Mouse (Mus musculus): Measurements from ENCODE around the gene Rpl11. TPM values are rescaled to one million over a fixed set of nuclear protein-coding genes. Genes with fewer than 3 reads are reported as not detected.

Rpl11 gene
- total and polyA plus RNA-seq, 2 experiments from 2014 or later = 229 to 881 TPM

GRCm38 (mm10) chr4:136047626-136048025 is 5.6 kb downstream of the Rpl11 start:
- Histone ChIP-seq H3K9me3 (replicated peaks; ENCODE audit: control insufficient read depth, low read length) (no peaks in the 10 kb centered on the region), H3K36me3 (replicated peaks; ENCODE audit: control insufficient read depth, insufficient read depth, low read length) (peaks cover 46% of the 10 kb centered on the region), H3K4me1 (ENCODE audit: control insufficient read depth, insufficient read depth) (0 out of 2 replicates have a peak, but pooled peaks cover 11% of the 10 kb centered on the region), H3K4me2 (ENCODE audit: low read depth, low read length) (no peak overlapping the region), H3K9ac (replicated peaks; ENCODE audit: low read depth, low read length) (no peak overlapping the region), H3K27me3 (ENCODE audit: control insufficient read depth, insufficient read depth, low read length) (no peaks in the 10 kb centered on the region), H3K27ac (ENCODE audit: low read depth) (no peak overlapping the region), H3K4me3 (ENCODE audit: low read depth, low read length) (no peak overlapping the region)
- TF ChIP-seq CTCF (IDR thresholded peaks at IDR 0.05; ENCODE audit: low read depth) (no peak), EP300 (IDR thresholded peaks at IDR 0.05; ENCODE audit: low read depth) (no peak)
- no peak for ATAC-seq (ENCODE audit: insufficient read depth, low read depth)
- no peak for DNase-seq (ENCODE audit: low spot score)
- WGBS = 54% methylated on average over 4 of the region's 4 CpGs

GRCm38 (mm10) chr4:136046888-136047287 is 6.3 kb downstream of the Rpl11 start:
- Histone ChIP-seq H3K4me1 (ENCODE audit: control insufficient read depth, insufficient read depth) (0 out of 2 replicates have a peak, but pooled peaks cover 7% of the 10 kb centered on the region), H3K9ac (replicated peaks; ENCODE audit: low read depth, low read length) (no peak overlapping the region), H3K4me2 (ENCODE audit: low read depth, low read length) (no peak overlapping the region), H3K27ac (ENCODE audit: low read depth) (no peak overlapping the region), H3K4me3 (ENCODE audit: low read depth, low read length) (no peak overlapping the region), H3K27me3 (ENCODE audit: control insufficient read depth, insufficient read depth, low read length) (no peaks in the 10 kb centered on the region), H3K36me3 (replicated peaks; ENCODE audit: control insufficient read depth, insufficient read depth, low read length) (peaks cover 46% of the 10 kb centered on the region), H3K9me3 (replicated peaks; ENCODE audit: control insufficient read depth, low read length) (no peaks in the 10 kb centered on the region)
- no peak for DNase-seq (ENCODE audit: low spot score)
- WGBS = 82% methylated on average over 6 of the region's 6 CpGs
- TF ChIP-seq EP300 (IDR thresholded peaks at IDR 0.05; ENCODE audit: low read depth) = no peak
- TF ChIP-seq CTCF (IDR thresholded peaks at IDR 0.05; ENCODE audit: low read depth) = no peak
- no peak for ATAC-seq (ENCODE audit: insufficient read depth, low read depth)

- Histone ChIP-seq H3K9ac (replicated peaks; ENCODE audit: low read depth, low read length) (no peak overlapping the region), H3K9me3 (replicated peaks; ENCODE audit: control insufficient read depth, low read length) (no peaks in the 10 kb centered on the region), H3K4me1 (ENCODE audit: control insufficient read depth, insufficient read depth) (no peaks in the 10 kb centered on the region), H3K4me3 (ENCODE audit: low read depth, low read length) (no peak overlapping the region), H3K27ac (ENCODE audit: low read depth) (no peak overlapping the region), H3K27me3 (ENCODE audit: control insufficient read depth, insufficient read depth, low read length) (no peaks in the 10 kb centered on the region), H3K36me3 (replicated peaks; ENCODE audit: control insufficient read depth, insufficient read depth, low read length) (peaks cover 33% of the 10 kb centered on the region), H3K4me2 (ENCODE audit: low read depth, low read length) (no peak overlapping the region)
- no peak for ATAC-seq (ENCODE audit: insufficient read depth, low read depth)
- no peak for TF ChIP-seq EP300 (IDR thresholded peaks at IDR 0.05; ENCODE audit: low read depth)
- no peak for TF ChIP-seq CTCF (IDR thresholded peaks at IDR 0.05; ENCODE audit: low read depth)
- 79% methylated on average over 5 of the region's 5 CpGs for WGBS
- no peak for DNase-seq (ENCODE audit: low spot score)
Measured at GRCm38 (mm10) chr4:136045091-136045490, 8.1 kb downstream of the Rpl11 start.

GRCm38 (mm10) chr4:136043784-136044400 is 9.3 kb downstream of the Rpl11 start:
- Histone ChIP-seq H3K27ac (ENCODE audit: low read depth) (peak overlapping the region; percentile 55; the same call in 1 of the 2 replicates), H3K9ac (replicated peaks; ENCODE audit: low read depth, low read length) (no peak overlapping the region), H3K27me3 (ENCODE audit: control insufficient read depth, insufficient read depth, low read length) (no peaks in the 10 kb centered on the region), H3K4me2 (ENCODE audit: low read depth, low read length) (no peak overlapping the region), H3K9me3 (replicated peaks; ENCODE audit: control insufficient read depth, low read length) (no peaks in the 10 kb centered on the region), H3K36me3 (replicated peaks; ENCODE audit: control insufficient read depth, insufficient read depth, low read length) (peaks cover 21% of the 10 kb centered on the region), H3K4me3 (ENCODE audit: low read depth, low read length) (no peak overlapping the region), H3K4me1 (ENCODE audit: control insufficient read depth, insufficient read depth) (no peaks in the 10 kb centered on the region)
- DNase-seq (ENCODE audit: low spot score) (no peak), ATAC-seq (ENCODE audit: insufficient read depth, low read depth) (no peak)
- TF ChIP-seq EP300 (IDR thresholded peaks at IDR 0.05; ENCODE audit: low read depth) (no peak), CTCF (IDR thresholded peaks at IDR 0.05; ENCODE audit: low read depth) (no peak)
- WGBS = 89% methylated on average over 6 of the region's 6 CpGs

GRCm38 (mm10) chr4:136035078-136035477 is 18.1 kb downstream of the Rpl11 start:
- H3K9ac ChIP-seq (replicated peaks; ENCODE audit: low read depth, low read length) = no peak overlapping the region
- no peaks in the 10 kb centered on the region for H3K9me3 ChIP-seq (replicated peaks; ENCODE audit: control insufficient read depth, low read length)
- H3K4me2 ChIP-seq (ENCODE audit: low read depth, low read length) = no peak overlapping the region
- WGBS = 75% methylated on average over 4 of the region's 4 CpGs
- H3K4me1 ChIP-seq (ENCODE audit: control insufficient read depth, insufficient read depth) = no peaks in the 10 kb centered on the region
- H3K27me3 ChIP-seq (ENCODE audit: control insufficient read depth, insufficient read depth, low read length) = no peaks in the 10 kb centered on the region
- H3K36me3 ChIP-seq (replicated peaks; ENCODE audit: control insufficient read depth, insufficient read depth, low read length) = no peaks in the 10 kb centered on the region
- TF ChIP-seq EP300 (IDR thresholded peaks at IDR 0.05; ENCODE audit: low read depth) (no peak), CTCF (IDR thresholded peaks at IDR 0.05; ENCODE audit: low read depth) (no peak)
- DNase-seq (ENCODE audit: low spot score) (no peak), ATAC-seq (ENCODE audit: insufficient read depth, low read depth) (no peak)
- H3K4me3 ChIP-seq (ENCODE audit: low read depth, low read length) = no peak overlapping the region
- H3K27ac ChIP-seq (ENCODE audit: low read depth) = no peak overlapping the region

GRCm38 (mm10) chr4:136033231-136033630 is 20.0 kb downstream of the Rpl11 start:
- DNase-seq (ENCODE audit: low spot score) = no peak
- WGBS = 77% methylated on average over 1 of the region's 1 CpGs
- Histone ChIP-seq H3K27me3 (ENCODE audit: control insufficient read depth, insufficient read depth, low read length) (no peaks in the 10 kb centered on the region), H3K9ac (replicated peaks; ENCODE audit: low read depth, low read length) (no peak overlapping the region), H3K36me3 (replicated peaks; ENCODE audit: control insufficient read depth, insufficient read depth, low read length) (no peaks in the 10 kb centered on the region), H3K4me2 (ENCODE audit: low read depth, low read length) (no peak overlapping the region), H3K4me3 (ENCODE audit: low read depth, low read length) (no peak overlapping the region), H3K27ac (ENCODE audit: low read depth) (no peak overlapping the region), H3K4me1 (ENCODE audit: control insufficient read depth, insufficient read depth) (no peaks in the 10 kb centered on the region), H3K9me3 (replicated peaks; ENCODE audit: control insufficient read depth, low read length) (no peaks in the 10 kb centered on the region)
- TF ChIP-seq EP300 (IDR thresholded peaks at IDR 0.05; ENCODE audit: low read depth) (no peak), CTCF (IDR thresholded peaks at IDR 0.05; ENCODE audit: low read depth) (no peak)
- ATAC-seq (ENCODE audit: insufficient read depth, low read depth) = no peak

All from heart, postnatal 0 days (tissue).